Mouse (Mus musculus): Measurements from ENCODE around the gene Ufsp1. TPM values are rescaled to one million over a fixed set of nuclear protein-coding genes. Genes with fewer than 3 reads are reported as not detected.

Ufsp1 gene
- polyA plus RNA-seq, 1 experiment from 2014 or later = 18.3 TPM

DNA sequence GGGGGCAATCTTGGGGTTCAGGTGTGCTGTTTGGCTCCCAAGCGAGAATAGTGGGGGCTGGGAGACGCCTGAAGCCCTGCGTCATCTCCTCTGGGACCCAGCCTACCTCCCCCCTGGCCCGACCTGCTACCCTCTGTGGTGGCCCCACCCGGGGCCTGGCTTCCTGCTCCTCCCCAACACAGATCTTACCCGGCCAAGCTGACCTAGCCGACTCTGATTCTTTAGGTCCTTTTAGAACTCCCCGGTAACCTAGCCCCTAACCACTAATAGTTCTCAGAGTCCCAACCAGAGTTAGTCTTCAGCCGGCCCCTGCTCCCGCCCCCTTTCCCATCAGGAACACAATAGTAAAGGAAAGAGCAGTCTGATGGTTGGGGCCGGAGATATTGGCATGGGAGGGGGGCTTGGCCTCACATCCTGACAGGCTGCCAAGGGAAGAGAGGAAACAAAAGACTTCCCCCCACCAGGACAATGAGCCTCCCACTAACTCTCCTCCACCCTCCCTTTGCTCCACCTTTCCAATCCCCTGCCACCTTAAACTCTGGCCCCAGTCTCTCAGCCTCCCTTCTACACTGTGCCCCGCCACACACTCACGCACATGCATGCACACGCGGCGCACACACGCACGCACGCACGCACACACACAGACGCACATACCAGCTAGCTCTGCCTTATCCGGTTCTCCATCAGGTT is 45.0 kb downstream of the Ufsp1 start:
- H3K9ac ChIP-seq = peak overlapping the region; percentile 74
- 8% methylated on average over 22 of the region's 22 CpGs for WGBS
- H3K36me3 ChIP-seq = no peaks in the 10 kb centered on the region
- ATAC-seq (ENCODE audit: low read depth) = peak; percentile 68
- H3K4me2 ChIP-seq = peak overlapping the region; percentile 83
- no peaks in the 10 kb centered on the region for H3K9me3 ChIP-seq
- H3K27me3 ChIP-seq = no peaks in the 10 kb centered on the region; the same call in 1 of the 2 replicates
- peaks cover 25% of the 10 kb centered on the region for H3K4me1 ChIP-seq (replicated peaks)
- H3K4me3 ChIP-seq = peak overlapping the region; percentile 42
- peak overlapping the region; percentile 83 for H3K27ac ChIP-seq (replicated peaks)

GRCm38 (mm10) chr5:137340222-137340621 is 45.8 kb downstream of the Ufsp1 start:
- Histone ChIP-seq H3K4me2 (peak overlapping the region; percentile 83), H3K27me3 (no peaks in the 10 kb centered on the region; the same call in 1 of the 2 replicates), H3K9me3 (no peaks in the 10 kb centered on the region), H3K9ac (peak overlapping the region; percentile 74; the same call in 1 of the 2 replicates), H3K4me1 (replicated peaks) (peaks cover 25% of the 10 kb centered on the region), H3K4me3 (0 out of 2 replicates have a peak overlapping the region, but pooled peaks have one; percentile 42), H3K36me3 (no peaks in the 10 kb centered on the region), H3K27ac (replicated peaks) (peak overlapping the region; percentile 83)
- ATAC-seq (ENCODE audit: low read depth) = no peak
- 72% methylated on average over 6 of the region's 6 CpGs for WGBS

GRCm38 (mm10) chr5:137342407-137343012 is 48.1 kb downstream of the Ufsp1 start:
- no peak overlapping the region for H3K4me2 ChIP-seq
- WGBS = 83% methylated on average over 7 of the region's 7 CpGs
- H3K4me1 ChIP-seq (replicated peaks) = peaks cover 23% of the 10 kb centered on the region
- 0 out of 2 replicates have a peak, but pooled peaks cover under 1% of the 10 kb centered on the region for H3K27me3 ChIP-seq
- H3K9ac ChIP-seq = no peak overlapping the region
- no peak overlapping the region for H3K4me3 ChIP-seq
- no peaks in the 10 kb centered on the region for H3K36me3 ChIP-seq
- ATAC-seq (ENCODE audit: low read depth) = no peak
- H3K27ac ChIP-seq (replicated peaks) = no peak overlapping the region
- H3K9me3 ChIP-seq = no peaks in the 10 kb centered on the region

DNA sequence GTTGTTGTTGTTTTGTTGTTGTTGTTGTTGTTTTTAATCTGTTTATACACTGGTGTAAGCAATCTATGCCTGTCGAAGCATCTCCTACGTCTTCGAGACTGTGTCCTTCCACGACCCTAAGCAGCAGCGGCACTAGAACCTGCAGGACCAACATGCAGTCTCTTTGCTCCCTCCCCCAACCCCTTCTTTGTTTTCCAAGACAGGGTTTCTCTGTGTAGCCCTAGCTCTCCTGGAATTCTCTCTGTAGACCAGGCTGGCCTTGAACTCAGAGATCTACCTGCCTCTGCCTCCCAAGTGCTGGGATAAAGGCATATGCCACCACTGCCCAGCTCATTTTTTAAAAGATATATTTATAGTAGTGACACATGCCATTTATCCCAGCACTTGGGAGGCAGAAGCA is 49.0 kb downstream of the Ufsp1 start:
- 92% methylated on average over 5 of the region's 5 CpGs for WGBS
- Histone ChIP-seq H3K27me3 (peaks cover 5% of the 10 kb centered on the region; the same call in 1 of the 2 replicates), H3K9ac (no peak overlapping the region), H3K9me3 (no peaks in the 10 kb centered on the region), H3K36me3 (no peaks in the 10 kb centered on the region), H3K27ac (replicated peaks) (no peak overlapping the region), H3K4me2 (no peak overlapping the region), H3K4me3 (no peak overlapping the region), H3K4me1 (replicated peaks) (peaks cover 23% of the 10 kb centered on the region)
- ATAC-seq (ENCODE audit: low read depth) = no peak

- Histone ChIP-seq H3K4me2 (no peak overlapping the region), H3K4me1 (replicated peaks) (peaks cover 23% of the 10 kb centered on the region), H3K36me3 (no peaks in the 10 kb centered on the region), H3K4me3 (no peak overlapping the region), H3K27ac (replicated peaks) (no peak overlapping the region), H3K9ac (no peak overlapping the region), H3K9me3 (no peaks in the 10 kb centered on the region), H3K27me3 (peaks cover 9% of the 10 kb centered on the region)
- ATAC-seq (ENCODE audit: low read depth) = no peak
Measured at GRCm38 (mm10) chr5:137343869-137344268, 49.4 kb downstream of the Ufsp1 start.

Small RNAs within 50 kb of the gene (microRNA-seq; reads per million reads assigned to microRNA genes)
- gene Mir7036 (1.2 reads per million), gene Mir8116 (not detected)

Other genes with a start within 250 kb of the Ufsp1 start
- 207 and 216 TPM in 2 replicates for gene Ap1s1, start 248.5 kb upstream of the Ufsp1 start, polyA plus RNA-seq (2015; fragmentation: Nextera tagmentation; extraction: Ambion mirVana)
- gene Serpine1, start 222.4 kb upstream of the Ufsp1 start, polyA plus RNA-seq (2015; fragmentation: Nextera tagmentation; extraction: Ambion mirVana) = 0.25 TPM in 1 of 2 replicates, not detected in the other
- gene Trim56, start 178.4 kb upstream of the Ufsp1 start, polyA plus RNA-seq (2015; fragmentation: Nextera tagmentation; extraction: Ambion mirVana) = 2.1 and 2.9 TPM in 2 replicates
- not detected in 2 replicates for gene Muc3, start 145.3 kb upstream of the Ufsp1 start, polyA plus RNA-seq (2015; fragmentation: Nextera tagmentation; extraction: Ambion mirVana)
- gene Muc3a, start 82.2 kb upstream of the Ufsp1 start, polyA plus RNA-seq (2015; fragmentation: Nextera tagmentation; extraction: Ambion mirVana) = 0.10 TPM in 1 of 2 replicates, not detected in the other
- gene Ache, start 7.1 kb upstream of the Ufsp1 start, polyA plus RNA-seq (2015; fragmentation: Nextera tagmentation; extraction: Ambion mirVana) = 37.8 and 40.6 TPM in 2 replicates
- 102 and 115 TPM in 2 replicates for gene Srrt, start 13.0 kb downstream of the Ufsp1 start, polyA plus RNA-seq (2015; fragmentation: Nextera tagmentation; extraction: Ambion mirVana)
- gene Trip6, start 19.8 kb downstream of the Ufsp1 start, polyA plus RNA-seq (2015; fragmentation: Nextera tagmentation; extraction: Ambion mirVana) = 17.7 and 23.8 TPM in 2 replicates
- gene Slc12a9, start 39.0 kb downstream of the Ufsp1 start, polyA plus RNA-seq (2015; fragmentation: Nextera tagmentation; extraction: Ambion mirVana) = 26.9 and 27.4 TPM in 2 replicates
- gene Ephb4, start 55.5 kb downstream of the Ufsp1 start, polyA plus RNA-seq (2015; fragmentation: Nextera tagmentation; extraction: Ambion mirVana) = 10.8 and 13.4 TPM in 2 replicates
- gene Zan, start 182.4 kb downstream of the Ufsp1 start, polyA plus RNA-seq (2015; fragmentation: Nextera tagmentation; extraction: Ambion mirVana) = 0.06 and 0.08 TPM in 2 replicates
- 79.7 and 80.1 TPM in 2 replicates for gene Pop7, start 207.9 kb downstream of the Ufsp1 start, polyA plus RNA-seq (2015; fragmentation: Nextera tagmentation; extraction: Ambion mirVana)
- 16.9 and 17.3 TPM in 2 replicates for gene Gigyf1, start 223.9 kb downstream of the Ufsp1 start, polyA plus RNA-seq (2015; fragmentation: Nextera tagmentation; extraction: Ambion mirVana)
- not detected in 2 replicates for gene Epo, start 238.6 kb downstream of the Ufsp1 start, polyA plus RNA-seq (2015; fragmentation: Nextera tagmentation; extraction: Ambion mirVana)
- gene Gnb2, start 238.9 kb downstream of the Ufsp1 start, polyA plus RNA-seq (2015; fragmentation: Nextera tagmentation; extraction: Ambion mirVana) = 486 and 510 TPM in 2 replicates

Measured in neural tube, embryonic 13.5 days (tissue).